Mouse (Mus musculus) ES-E14 (cell line): ENCODE data around the gene Gm16503. TPM values are rescaled to one million over a fixed set of nuclear protein-coding genes. Genes with fewer than 3 reads are reported as not detected.
"Not testable (repeated sequence)": the region's sequence is repeated elsewhere in the genome, so short reads cannot be mapped to it uniquely, and the experiment has no call there.

Experiments
- DNase-seq: peaks from one replicate; pipeline ENCODE4 v3.0.0-alpha.2; 2013; ENCODE audit warnings: low read depth, low spot score
- H3K27ac ChIP-seq: 2 replicates; pipeline ENCODE4 v1.5.1; 2012; ENCODE audit warnings: low read depth, mild to moderate bottlenecking, low read length, moderate library complexity, mixed read lengths; ENCODE audit not compliant: poor library complexity, insufficient read depth, severe bottlenecking
- H3K36me3 ChIP-seq: 2 replicates; pipeline ENCODE4 v1.6.1; 2012; ENCODE audit warnings: mild to moderate bottlenecking, low read length, moderate library complexity, mixed read lengths; ENCODE audit not compliant: control insufficient read depth, poor library complexity, insufficient read depth, severe bottlenecking
- H3K4me1 ChIP-seq, 2 experiments: fragments of 150-350 bp in 1 of 2; sonication (generic) in 1 of 2; 2 replicates each; pipeline ENCODE4 v1.6.1; 2012; ENCODE audit warnings: low read length in 2 of 2, mild to moderate bottlenecking in 1 of 2, mixed read lengths in 1 of 2; ENCODE audit not compliant: control insufficient read depth in 2 of 2, insufficient read depth in 2 of 2, poor library complexity in 1 of 2
- H3K4me3 ChIP-seq, 2 experiments: fragments of 150-350 bp in 1 of 2; sonication (generic) in 1 of 2; 2 replicates each; pipeline ENCODE4 v1.5.1; 2012; ENCODE audit warnings: low read length in 2 of 2, low read depth in 1 of 2, mild to moderate bottlenecking in 1 of 2, mixed read lengths in 1 of 2; ENCODE audit not compliant: insufficient read depth in 1 of 2, poor library complexity in 1 of 2, severe bottlenecking in 1 of 2
- H3K9ac ChIP-seq: 2 replicates; pipeline ENCODE4 v1.6.1; 2012; ENCODE audit warnings: low read depth, mild to moderate bottlenecking, low read length, mixed read lengths; ENCODE audit not compliant: poor library complexity, insufficient read depth, severe bottlenecking
- H3K9me3 ChIP-seq: fragments of 150-350 bp; sonication (generic); 2 replicates; pipeline ENCODE4 v1.6.1; 2012; ENCODE audit warnings: low read depth, mild to moderate bottlenecking, low read length; ENCODE audit not compliant: control insufficient read depth, insufficient read depth
- CHD2 ChIP-seq: IDR thresholded peaks from 2 replicates; pipeline ENCODE4 v1.6.1; 2014; ENCODE audit warnings: mild to moderate bottlenecking, low read depth, low read length, inconsistent platforms
- HCFC1 ChIP-seq: IDR thresholded peaks from 2 replicates; pipeline ENCODE4 v1.6.1; 2012; ENCODE audit warnings: low read length, inconsistent platforms, borderline replicate concordance; ENCODE audit not compliant: insufficient read depth
- MAFK ChIP-seq: IDR thresholded peaks from 2 replicates; pipeline ENCODE4 v1.6.1; 2014; ENCODE audit warnings: mild to moderate bottlenecking, low read depth, low read length, inconsistent platforms; ENCODE audit not compliant: insufficient read depth
- ZC3H11A ChIP-seq: IDR thresholded peaks from 2 replicates; pipeline ENCODE4 v1.6.1; 2012; ENCODE audit warnings: low read depth, mild to moderate bottlenecking, inconsistent platforms, low read length, borderline replicate concordance
- ZNF384 ChIP-seq: IDR thresholded peaks from 2 replicates; pipeline ENCODE4 v1.6.1; 2012; ENCODE audit warnings: low read depth, low read length, inconsistent platforms
- in situ Hi-C, 2 experiments: fragments of 600-800 bp; cut with MboI; formaldehyde crosslinking; loops; one replicate each; pipeline ENCODE4 v1.15.1; 2025; ENCODE audit warnings: low sequenced_read_pairs in 2 of 2, inconsistent platforms in 1 of 2; ENCODE audit not compliant: unreplicated experiment in 2 of 2
- total RNA-seq: library from RNA; depleted of rRNA; stranded (reverse); fragments of 300-350 nt; gene quantifications from 2 replicates; pipeline ENCODE4 v1.2.3, GENCODE M21; 2012

Gene Gm16503
- total RNA-seq, 1 experiment = 0.27 TPM

GRCm38 (mm10) chr4:147541105-147541504, 1.1 kb downstream of the Gm16503 start:
- in situ Hi-C loops = no loop called here
- TF ChIP-seq CHD2 = no peak
- TF ChIP-seq ZC3H11A = no peak
- TF ChIP-seq MAFK = no peak
- TF ChIP-seq ZNF384 = no peak
- TF ChIP-seq HCFC1 = no peak
- no peak for DNase-seq
- H3K36me3 ChIP-seq = no peaks in the 10 kb centered on the region
- H3K27ac ChIP-seq = no peak overlapping the region
- peaks cover 2% of the 10 kb centered on the region; the same call in 1 of the 2 replicates for H3K9me3 ChIP-seq
- H3K4me3 ChIP-seq = no peak overlapping the region
- H3K4me1 ChIP-seq = no peaks in the 10 kb centered on the region
- no peak overlapping the region for H3K9ac ChIP-seq

GRCm38 (mm10) chr4:147553071-147553470, 13.1 kb downstream of the Gm16503 start, which contains the start of gene Zfp985:
Zfp985 (plus strand) TSS chr4:147553277.
- peak within 1 kb of the TSS; percentile 72 to 82 for H3K4me3 ChIP-seq
- in situ Hi-C loops, H3K9me3 ChIP-seq, DNase-seq, H3K4me1 ChIP-seq, H3K36me3 ChIP-seq: not testable (repeated sequence)
- H3K9ac ChIP-seq = peak within 1 kb of the TSS; percentile 90
- H3K27ac ChIP-seq = peak within 1 kb of the TSS; percentile 75

GRCm38 (mm10) chr4:147554361-147554760, 14.3 kb downstream of the Gm16503 start:
- DNase-seq, H3K4me1 ChIP-seq, in situ Hi-C loops, H3K36me3 ChIP-seq, H3K9me3 ChIP-seq, H3K9ac ChIP-seq: not testable (repeated sequence)
- H3K4me3 ChIP-seq = peak overlapping the region in 1 of 2 experiments; percentile 22; a peak in 1 of 4 replicates
- H3K27ac ChIP-seq = peak overlapping the region; percentile 55; the same call in 1 of the 2 replicates

GRCm38 (mm10) chr4:147556921-147557320, 16.9 kb downstream of the Gm16503 start:
- H3K4me1 ChIP-seq, DNase-seq, H3K36me3 ChIP-seq, H3K9ac ChIP-seq, in situ Hi-C loops, H3K9me3 ChIP-seq, H3K4me3 ChIP-seq: not testable (repeated sequence)
- 0 out of 2 replicates have a peak overlapping the region, but pooled peaks have one; percentile 50 for H3K27ac ChIP-seq

- in situ Hi-C loops, DNase-seq, H3K9me3 ChIP-seq, H3K4me1 ChIP-seq, H3K36me3 ChIP-seq, H3K4me3 ChIP-seq, H3K9ac ChIP-seq: not testable (repeated sequence)
- H3K27ac ChIP-seq = peak overlapping the region; percentile 70; the same call in 1 of the 2 replicates
Observed at GRCm38 (mm10) chr4:147558011-147558410, 18.0 kb downstream of the Gm16503 start.

GRCm38 (mm10) chr4:147559096-147559495, 19.1 kb downstream of the Gm16503 start:
- in situ Hi-C loops, H3K9ac ChIP-seq, DNase-seq, H3K36me3 ChIP-seq, H3K9me3 ChIP-seq, H3K4me1 ChIP-seq, H3K4me3 ChIP-seq: not testable (repeated sequence)
- H3K27ac ChIP-seq = peak overlapping the region; percentile 6; the same call in 1 of the 2 replicates
